Mouse (Mus musculus) spleen, adult 18-20 months (tissue): ENCODE results near the gene Hist1h2bg.
A peak's percentile ranks its signal among the peaks of the same experiment; 100 is the strongest.
"Not testable (repeated sequence)": the region's sequence is repeated elsewhere in the genome, so short reads cannot be mapped to it uniquely, and the experiment has no call there.

Experiments
- DNase-seq, 2 experiments: peaks; one replicate each; pipeline ENCODE4 v3.0.0; 2022; ENCODE audit warnings: mixed read lengths in 2 of 2

Gene Hist1h2bg

GRCm38 (mm10) chr13:23584331-23584730 lies 13.1 kb downstream of the Hist1h2bg start:
- DNase-seq, result peak in 1 of 2 experiments; percentile 14

GRCm38 (mm10) chr13:23585029-23585441 lies 13.8 kb downstream of the Hist1h2bg start:
- peak; percentile 53 to 74 for DNase-seq

- DNase-seq, result peak; percentile 49 to 51
Observed at GRCm38 (mm10) chr13:23585442-23586098, 14.4 kb downstream of the Hist1h2bg start.

GRCm38 (mm10) chr13:23586099-23586939 lies 15.1 kb downstream of the Hist1h2bg start:
- no peak for DNase-seq

- DNase-seq, result no peak
Observed at GRCm38 (mm10) chr13:23586940-23587225, 15.7 kb downstream of the Hist1h2bg start.

- no peak for DNase-seq
Observed at GRCm38 (mm10) chr13:23591206-23591605, 20.0 kb downstream of the Hist1h2bg start.

GRCm38 (mm10) chr13:23591886-23592285 lies 20.7 kb downstream of the Hist1h2bg start:
- DNase-seq, result not testable (repeated sequence)

GRCm38 (mm10) chr13:23592614-23593013 lies 21.4 kb downstream of the Hist1h2bg start:
- DNase-seq, result no peak

- DNase-seq, result no peak
Observed at GRCm38 (mm10) chr13:23593051-23593770, 22.0 kb downstream of the Hist1h2bg start.

- DNase-seq, result no peak
Observed at GRCm38 (mm10) chr13:23595185-23595584, 24.0 kb downstream of the Hist1h2bg start.

GRCm38 (mm10) chr13:23595622-23596372 lies 24.6 kb downstream of the Hist1h2bg start:
- DNase-seq, result no peak

GRCm38 (mm10) chr13:23597957-23598356 lies 26.8 kb downstream of the Hist1h2bg start:
- peak; percentile 57 to 82 for DNase-seq

GRCm38 (mm10) chr13:23603182-23603699 lies 32.0 kb downstream of the Hist1h2bg start:
- no peak for DNase-seq

GRCm38 (mm10) chr13:23604452-23604851 lies 33.3 kb downstream of the Hist1h2bg start:
- DNase-seq, result no peak

GRCm38 (mm10) chr13:23605052-23605451 lies 33.9 kb downstream of the Hist1h2bg start:
- no peak for DNase-seq

GRCm38 (mm10) chr13:23609209-23609608 lies 38.0 kb downstream of the Hist1h2bg start:
- DNase-seq, result no peak

- DNase-seq, result no peak
Observed at GRCm38 (mm10) chr13:23609844-23610243, 38.6 kb downstream of the Hist1h2bg start.

GRCm38 (mm10) chr13:23610393-23610792 lies 39.2 kb downstream of the Hist1h2bg start:
- DNase-seq, result no peak

GRCm38 (mm10) chr13:23611638-23612037 lies 40.4 kb downstream of the Hist1h2bg start:
- DNase-seq, result no peak

- no peak for DNase-seq
Observed at GRCm38 (mm10) chr13:23620056-23620732, 49.0 kb downstream of the Hist1h2bg start.

GRCm38 (mm10) chr13:23620733-23621531 lies 49.7 kb downstream of the Hist1h2bg start, which contains the start of gene Hist1h2be:
TSS of gene Hist1h2be (minus strand) at chr13:23621124.
- peak; percentile 19 to 52 for DNase-seq
